8 mouse cellular contexts compared by ENCODE assay signal in the genomic region with DNA sequence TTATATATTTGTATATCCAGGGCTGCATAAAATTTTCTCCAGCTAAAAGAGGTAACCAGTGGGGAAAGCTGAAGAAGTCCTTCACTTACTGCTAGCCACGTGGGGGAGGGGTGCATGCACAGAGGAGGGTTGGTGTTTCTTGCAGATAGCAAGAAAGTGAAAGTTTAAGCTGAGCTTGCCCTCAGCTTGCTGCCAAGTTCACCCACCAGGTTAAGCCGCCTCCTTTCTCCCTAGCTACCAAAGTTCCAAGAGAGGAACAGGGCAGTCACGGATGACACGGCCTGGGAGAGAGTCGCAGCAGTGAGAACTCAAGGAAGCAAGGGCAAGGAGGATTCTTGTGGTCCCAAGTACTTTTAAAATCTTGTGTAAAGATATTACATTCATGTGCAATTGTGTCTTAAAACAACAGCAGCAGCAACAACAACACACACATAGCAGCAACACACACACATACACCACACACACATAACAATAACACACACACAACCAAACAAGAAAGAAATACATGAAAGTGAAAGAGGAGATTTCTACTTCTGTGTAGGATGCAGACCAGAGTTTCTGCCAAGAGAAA. TPM values are rescaled to one million over a fixed set of nuclear protein-coding genes. Genes with fewer than 3 reads are reported as not detected.
DNase-seq lines count a peak whose midpoint lies in the region; ATAC-seq and TF ChIP-seq lines count a peak whose summit lies in the region.

No protein-coding gene starts in this region.

- H3K79me2 ChIP-seq in CH12.LX (replicated peaks; ENCODE audit: control insufficient read depth, extremely low read depth, insufficient read depth, poor library complexity, severe bottlenecking) = no peaks in the 10 kb centered on the region

- no peak for ATAC-seq in intestine, postnatal 0 days
- 0 out of 2 replicates have a peak, but pooled peaks have one; percentile 18 for ATAC-seq in lung, embryonic 14.5 days (ENCODE audit: insufficient read depth)

- H3K36me3 ChIP-seq in CH12.LX (replicated peaks in 1 of 2; ENCODE audit: control insufficient read depth in 1 of 2, insufficient read depth in 1 of 2, low read length in 1 of 2) = no peaks in the 10 kb centered on the region
- no peaks in the 10 kb centered on the region for H3K36me3 ChIP-seq in intestine, postnatal 0 days (ENCODE audit: control insufficient read depth, insufficient read depth)
- no peaks in the 10 kb centered on the region for H3K36me3 ChIP-seq in lung, embryonic 14.5 days (ENCODE audit: insufficient read depth)

- H3K27me3 ChIP-seq in CH12.LX (replicated peaks) = no peaks in the 10 kb centered on the region
- H3K27me3 ChIP-seq in intestine, postnatal 0 days (replicated peaks; ENCODE audit: control insufficient read depth, insufficient read depth, low read length) = no peaks in the 10 kb centered on the region
- H3K27me3 ChIP-seq in lung, embryonic 14.5 days (ENCODE audit: insufficient read depth, low read length) = no peaks in the 10 kb centered on the region

- in situ Hi-C loops in CH12.LX (cut with MboI; ENCODE audit: low pct_ligation_motif_present, low pct_unique_long_range_greater_than_20kb, low sequenced_read_pairs) = loop anchor here (10.0 kb wide), 1 partner anchor 374 kb away; no protein-coding TSS in a partner anchor

- H3K27ac ChIP-seq in CH12.LX (ENCODE audit: insufficient read depth, low read depth) = no peak overlapping the region
- peak overlapping the region; percentile 53 for H3K27ac ChIP-seq in bone marrow, adult 2 months (ENCODE audit: control insufficient read depth, insufficient read depth, low read depth, low read length, poor library complexity)
- H3K27ac ChIP-seq in intestine, postnatal 0 days (ENCODE audit: low read depth, low read length) = peak overlapping the region; percentile 96
- H3K27ac ChIP-seq in lung, embryonic 14.5 days (ENCODE audit: low read depth) = peak overlapping the region; percentile 91

- TF ChIP-seq POLR2A in CH12.LX (IDR thresholded peaks at IDR 0.05; ENCODE audit: low read depth, low read length) = no peak
- no peak for TF ChIP-seq POLR2A in bone marrow, adult 2 months (IDR thresholded peaks at IDR 0.05; ENCODE audit: borderline replicate concordance, control insufficient read depth, low read depth, low read length)

- DNase-seq in CH12.LX (ENCODE audit: extremely low read depth) = no peak
- peak; percentile 59 for DNase-seq in lung, embryonic 14.5 days
- DNase-seq in thymus, postnatal 25 days = peak; percentile 66
- no peak for DNase-seq in right cerebral cortex, postnatal 36 days (ENCODE audit: low spot score in 2 of 2)
- DNase-seq in adrenal gland, adult 2 months = no peak
- no peak for DNase-seq in adrenal gland, postnatal 4 days (ENCODE audit: low spot score in 2 of 2)

- no peak for TF ChIP-seq EP300 in CH12.LX (IDR thresholded peaks at IDR 0.05; ENCODE audit: low read length)

- peak overlapping the region; percentile 79 for H3K4me2 ChIP-seq in CH12.LX (ENCODE audit: insufficient read depth, low read depth, poor library complexity, severe bottlenecking)
- H3K4me2 ChIP-seq in intestine, postnatal 0 days (replicated peaks; ENCODE audit: low read depth) = peak overlapping the region; percentile 66
- peak overlapping the region; percentile 49 for H3K4me2 ChIP-seq in lung, embryonic 14.5 days

- TF ChIP-seq RAD21 in CH12.LX (IDR thresholded peaks at IDR 0.05; ENCODE audit: low read depth, low read length) = no peak

- dilution Hi-C loops in CH12.LX (cut with MboI; ENCODE audit: extremely low pct_ligation_motif_present, extremely low pct_unique_long_range_greater_than_20kb, low sequenced_read_pairs) = no loop called here

- 2% methylated on average over 5 of the region's 5 CpGs for WGBS in bone marrow, adult 2 months
- WGBS in intestine, postnatal 0 days = 13% methylated on average over 5 of the region's 5 CpGs
- 22% methylated on average over 5 of the region's 5 CpGs for WGBS in lung, embryonic 14.5 days

- peaks cover 2% of the 10 kb centered on the region for H3K9me3 ChIP-seq in CH12.LX (replicated peaks; ENCODE audit: low read length)
- H3K9me3 ChIP-seq in intestine, postnatal 0 days (ENCODE audit: control insufficient read depth) = no peaks in the 10 kb centered on the region
- no peaks in the 10 kb centered on the region for H3K9me3 ChIP-seq in lung, embryonic 14.5 days (ENCODE audit: low read depth, low read length)

- peaks cover 0 to 18% of the 10 kb centered on the region in 2 experiments; a peak in 2 of 4 replicates for H3K4me1 ChIP-seq in CH12.LX (ENCODE audit: control insufficient read depth in 1 of 2, insufficient read depth in 2 of 2)
- peaks cover 6% of the 10 kb centered on the region; the same call in 1 of the 2 replicates for H3K4me1 ChIP-seq in bone marrow, adult 2 months (ENCODE audit: control insufficient read depth, insufficient read depth, low read length)
- H3K4me1 ChIP-seq in intestine, postnatal 0 days (replicated peaks; ENCODE audit: control insufficient read depth, insufficient read depth, low read length) = peaks cover 19% of the 10 kb centered on the region
- peaks cover 19% of the 10 kb centered on the region for H3K4me1 ChIP-seq in lung, embryonic 14.5 days (ENCODE audit: insufficient read depth)

- no peak overlapping the region for H3K4me3 ChIP-seq in CH12.LX (replicated peaks in 1 of 3; ENCODE audit: low read depth in 2 of 3, low read length in 2 of 3, poor library complexity in 1 of 3)
- peak overlapping the region; percentile 41 for H3K4me3 ChIP-seq in bone marrow, adult 2 months (replicated peaks; ENCODE audit: control insufficient read depth, low read depth, low read length)
- H3K4me3 ChIP-seq in intestine, postnatal 0 days (ENCODE audit: low read depth, low read length) = peak overlapping the region; percentile 31
- H3K4me3 ChIP-seq in lung, embryonic 14.5 days (ENCODE audit: low read depth, low read length) = no peak overlapping the region

- H3K9ac ChIP-seq in CH12.LX (ENCODE audit: insufficient read depth, low read depth) = no peak overlapping the region; the same call in 1 of the 2 replicates
- H3K9ac ChIP-seq in intestine, postnatal 0 days (ENCODE audit: low read depth, low read length) = peak overlapping the region; percentile 50; the same call in 1 of the 2 replicates
- H3K9ac ChIP-seq in lung, embryonic 14.5 days = no peak overlapping the region

- TF ChIP-seq CTCF in CH12.LX (conservative IDR thresholded peaks at IDR 0.05 in 1 of 2, IDR thresholded peaks at IDR 0.05 in 1 of 2; ENCODE audit: low read depth in 2 of 2, low read length in 2 of 2) = no peak
- no peak for TF ChIP-seq CTCF in bone marrow, adult 2 months (IDR thresholded peaks at IDR 0.05; ENCODE audit: control insufficient read depth, insufficient read depth, low read length)
- no peak for TF ChIP-seq CTCF in intestine, postnatal 0 days (IDR thresholded peaks at IDR 0.05; ENCODE audit: low read depth)
- no peak for TF ChIP-seq CTCF in lung, embryonic 14.5 days (IDR thresholded peaks at IDR 0.05; ENCODE audit: low read depth)

TF ChIP-seq in CH12.LX, 34 proteins besides CTCF, POLR2A, EP300 and RAD21:
- TF ChIP-seq ZMIZ1 (IDR thresholded peaks at IDR 0.05; ENCODE audit: low read depth, low read length) (no peak), PAX5 (IDR thresholded peaks at IDR 0.05; ENCODE audit: low read length) (no peak), UBTF (IDR thresholded peaks at IDR 0.05; ENCODE audit: low read depth, low read length) (no peak), GABPA (IDR thresholded peaks at IDR 0.05; ENCODE audit: insufficient replicate concordance, low read depth, low read length) (no peak), MAFK (IDR thresholded peaks at IDR 0.05; ENCODE audit: insufficient replicate concordance, low read length) (no peak), NELFE (IDR thresholded peaks at IDR 0.05; ENCODE audit: low read depth, low read length) (no peak), BHLHE40 (IDR thresholded peaks at IDR 0.05; ENCODE audit: low read depth, low read length) (no peak), MYC (IDR thresholded peaks at IDR 0.05; ENCODE audit: low read depth, low read length) (no peak), ZNF384 (IDR thresholded peaks at IDR 0.05; ENCODE audit: low read depth, low read length) (no peak)

RNA-seq across cellular contexts. Expression of a gene that starts 57.8 kb away (rescaled TPM):
- total RNA-seq in CH12.LX (2012; rRNA removed) (0.17 and 0.64 TPM in 2 replicates), CH12.LX (2014; rRNA removed) (0.40 and 0.47 TPM in 2 replicates)
- polyA plus RNA-seq in CH12.LX (2012; ENCODE audit: insufficient read length, low read depth) = 3.3 and 4.4 TPM in 2 replicates
- polyA plus RNA-seq in bone marrow, adult 2 months (2011; ENCODE audit: insufficient read depth, insufficient read length, low replicate concordance, missing spikeins) = 60.7 and 72.8 TPM in 2 replicates
- 76.9 and 79.3 TPM in 2 replicates for polyA plus RNA-seq in intestine, postnatal 0 days (2015; fragmentation: Nextera tagmentation; extraction: Ambion mirVana)
- 63.2 and 69.3 TPM in 2 replicates for polyA plus RNA-seq in lung, embryonic 14.5 days (2014; fragmentation: Nextera tagmentation; extraction: Ambion mirVana)
- 10 to 100 TPM; 62.1 to 69.2 TPM for total RNA-seq in adrenal gland, adult 2 months (2021)
- polyA plus RNA-seq in adrenal gland, adult 2 months (2012; rRNA removed) = 80.7 and 83.2 TPM in 2 replicates
- total RNA-seq in adrenal gland, postnatal 4 days (2021) = 10 to 100 TPM; 87.3 to 91.7 TPM

Comparison
In these comparisons a context has a peak if more than half of its experiments do, and no peak if none do; other contexts are left out.
1. DNase-seq: peak in lung, embryonic 14.5 days (single experiment) and thymus, postnatal 25 days (single experiment); none in CH12.LX (single experiment), right cerebral cortex, postnatal 36 days (0 of 2), adrenal gland, adult 2 months (single experiment) and adrenal gland, postnatal 4 days (0 of 2).
2. H3K4me3 ChIP-seq: peak in bone marrow, adult 2 months (single experiment) and intestine, postnatal 0 days (single experiment); none in CH12.LX (0 of 3) and lung, embryonic 14.5 days (single experiment).
3. RNA of a gene that starts 57.8 kb away (polyA plus RNA-seq): 80.7 to 83.2 TPM in adrenal gland, adult 2 months, 76.9 to 79.3 TPM in intestine, postnatal 0 days, 60.7 to 72.8 TPM in bone marrow, adult 2 months and 63.2 to 69.3 TPM in lung, embryonic 14.5 days; 3.3 to 4.4 TPM in CH12.LX; every median in the first group is over 10 times any median in the second.
4. Peak in every context shown above with its lines, with median percentiles within 50 percentile points of each other: H3K4me2 ChIP-seq.